Mouse (Mus musculus) limb, embryonic 15.5 days (tissue): ENCODE data around the gene Vim. TPM values are rescaled to one million over a fixed set of nuclear protein-coding genes. Genes with fewer than 3 reads are reported as not detected.

Experiments used
- ATAC-seq: fragments of 200-750 bp; cut with Nextera tagmentation; 2 replicates; pipeline ENCODE4 v1.8.0; 2017; ENCODE audit warnings: low read depth, moderate TSS enrichment; ENCODE audit not compliant: insufficient number of reproducible peaks, low FRiP score, low TSS enrichment
- H3K27ac ChIP-seq: fragments of 300-500 bp; sonication (generic); 2 replicates; pipeline ENCODE4 v1.5.1; 2015; ENCODE audit warnings: moderate library complexity, mild to moderate bottlenecking, inconsistent platforms
- H3K27me3 ChIP-seq: fragments of 300-500 bp; sonication (generic); 2 replicates; pipeline ENCODE4 v1.6.1; 2015; ENCODE audit warnings: inconsistent platforms
- H3K36me3 ChIP-seq: fragments of 300-500 bp; sonication (generic); 2 replicates; pipeline ENCODE4 v1.6.1; 2015; ENCODE audit warnings: inconsistent platforms
- H3K4me1 ChIP-seq: fragments of 300-500 bp; sonication (generic); 2 replicates; pipeline ENCODE4 v1.6.1; 2015; ENCODE audit warnings: inconsistent platforms
- H3K4me2 ChIP-seq: fragments of 300-500 bp; sonication (generic); 2 replicates; pipeline ENCODE4 v1.6.1; 2015; ENCODE audit warnings: mild to moderate bottlenecking, inconsistent platforms
- H3K4me3 ChIP-seq: fragments of 300-500 bp; sonication (generic); 2 replicates; pipeline ENCODE4 v1.5.1; 2015; ENCODE audit warnings: mild to moderate bottlenecking, inconsistent platforms
- H3K9ac ChIP-seq: fragments of 300-500 bp; sonication (generic); 2 replicates; pipeline ENCODE4 v1.6.1; 2015; ENCODE audit warnings: inconsistent platforms
- H3K9me3 ChIP-seq: fragments of 300-500 bp; sonication (generic); 2 replicates; pipeline ENCODE4 v1.6.1; 2016; ENCODE audit warnings: inconsistent platforms
- WGBS: fragments of 180-500 bp; shearing (Covaris S2); methylation state at CpG from one replicate; pipeline ENCODE4 v1.1.7; 2015; 5-methylcytosine and 5-hydroxymethylcytosine counted together
- polyA plus RNA-seq: library from polyadenylated mRNA; unstranded; fragments of >200 nt; fragmentation: Nextera tagmentation; extraction: Ambion mirVana; gene quantifications from 2 replicates; pipeline ENCODE4 v1.2.1, GENCODE M21; 2015

Gene Vim
- polyA plus RNA-seq, 1 experiment from 2014 or later, result 1,300 TPM

GRCm38 (mm10) chr2:13572101-13572553 lies 1.6 kb upstream of the Vim start:
- 35% methylated on average over 4 of the region's 4 CpGs for WGBS

GRCm38 (mm10) chr2:13572647-13573407 lies 900 bp upstream of the Vim start:
- WGBS, result 13% methylated on average over 12 of the region's 12 CpGs
- no peaks in the 10 kb centered on the region for H3K27me3 ChIP-seq
- peak overlapping the region; percentile 97 for H3K27ac ChIP-seq
- no peaks in the 10 kb centered on the region for H3K9me3 ChIP-seq
- H3K4me2 ChIP-seq, result peak overlapping the region; percentile 59
- H3K4me1 ChIP-seq, result peaks cover 20% of the 10 kb centered on the region
- peak overlapping the region; percentile 76 for H3K4me3 ChIP-seq
- H3K9ac ChIP-seq, result peak overlapping the region; percentile 42; the same call in 1 of the 2 replicates
- peaks cover 11% of the 10 kb centered on the region for H3K36me3 ChIP-seq
- ATAC-seq, result no peak

More at GRCm38 (mm10) chr2:13572101-13572553, 1.6 kb upstream of the Vim start:
- Histone ChIP-seq H3K4me2 (peak overlapping the region; percentile 59; the same call in 1 of the 2 replicates), H3K36me3 (peaks cover 7% of the 10 kb centered on the region), H3K4me1 (peaks cover 20% of the 10 kb centered on the region), H3K27me3 (no peaks in the 10 kb centered on the region), H3K9ac (no peak overlapping the region), H3K27ac (peak overlapping the region; percentile 97), H3K4me3 (no peak overlapping the region), H3K9me3 (no peaks in the 10 kb centered on the region)
- ATAC-seq, result no peak

- peaks cover 21% of the 10 kb centered on the region for H3K36me3 ChIP-seq
- H3K4me1 ChIP-seq, result peaks cover 28% of the 10 kb centered on the region
- peak overlapping the region; percentile 85 for H3K9ac ChIP-seq
- under 1% methylated on average over 46 of the region's 46 CpGs for WGBS
- H3K4me2 ChIP-seq, result peak overlapping the region; percentile 59
- ATAC-seq, result peak; percentile 92
- H3K9me3 ChIP-seq, result no peaks in the 10 kb centered on the region
- H3K4me3 ChIP-seq, result peak overlapping the region; percentile 76
- H3K27ac ChIP-seq, result peak overlapping the region; percentile 97
- no peaks in the 10 kb centered on the region for H3K27me3 ChIP-seq
Measured at GRCm38 (mm10) chr2:13574066-13574800, 506 bp downstream of the Vim start.

GRCm38 (mm10) chr2:13574801-13575150 lies 1.0 kb downstream of the Vim start:
- Histone ChIP-seq H3K36me3 (peaks cover 26% of the 10 kb centered on the region), H3K27ac (peak overlapping the region; percentile 97), H3K9ac (peak overlapping the region; percentile 85), H3K4me3 (peak overlapping the region; percentile 76), H3K4me1 (peaks cover 28% of the 10 kb centered on the region), H3K9me3 (no peaks in the 10 kb centered on the region), H3K4me2 (peak overlapping the region; percentile 59), H3K27me3 (no peaks in the 10 kb centered on the region)
- under 1% methylated on average over 21 of the region's 21 CpGs for WGBS
- ATAC-seq, result no peak

GRCm38 (mm10) chr2:13575287-13575801 lies 1.6 kb downstream of the Vim start:
- peak overlapping the region; percentile 97 for H3K27ac ChIP-seq
- WGBS, result under 1% methylated on average over 13 of the region's 13 CpGs
- no peaks in the 10 kb centered on the region for H3K27me3 ChIP-seq
- H3K9me3 ChIP-seq, result no peaks in the 10 kb centered on the region
- peaks cover 32% of the 10 kb centered on the region for H3K36me3 ChIP-seq
- H3K4me2 ChIP-seq, result peak overlapping the region; percentile 59
- peak overlapping the region; percentile 76 for H3K4me3 ChIP-seq
- no peak for ATAC-seq
- H3K9ac ChIP-seq, result peak overlapping the region; percentile 85
- H3K4me1 ChIP-seq, result peaks cover 28% of the 10 kb centered on the region

GRCm38 (mm10) chr2:13575926-13576325 lies 2.2 kb downstream of the Vim start:
- WGBS, result 10% methylated on average over 6 of the region's 6 CpGs
- H3K36me3 ChIP-seq, result peaks cover 38% of the 10 kb centered on the region
- ATAC-seq, result no peak
- no peaks in the 10 kb centered on the region for H3K27me3 ChIP-seq
- peaks cover 28% of the 10 kb centered on the region for H3K4me1 ChIP-seq
- peak overlapping the region; percentile 76 for H3K4me3 ChIP-seq
- H3K4me2 ChIP-seq, result peak overlapping the region; percentile 59
- peak overlapping the region; percentile 85; the same call in 1 of the 2 replicates for H3K9ac ChIP-seq
- H3K9me3 ChIP-seq, result no peaks in the 10 kb centered on the region
- peak overlapping the region; percentile 97 for H3K27ac ChIP-seq

- Histone ChIP-seq H3K27me3 (no peaks in the 10 kb centered on the region), H3K4me2 (peak overlapping the region; percentile 32), H3K4me3 (peak overlapping the region; percentile 13), H3K9me3 (no peaks in the 10 kb centered on the region), H3K27ac (no peak overlapping the region), H3K9ac (no peak overlapping the region), H3K4me1 (peaks cover 23% of the 10 kb centered on the region), H3K36me3 (peaks cover 51% of the 10 kb centered on the region)
- WGBS, result 96% methylated on average over 1 of the region's 1 CpGs
- no peak for ATAC-seq
Measured at GRCm38 (mm10) chr2:13577399-13577798, 3.7 kb downstream of the Vim start.

- peaks cover 58% of the 10 kb centered on the region for H3K36me3 ChIP-seq
- peaks cover 16% of the 10 kb centered on the region; the same call in 1 of the 2 replicates for H3K4me1 ChIP-seq
- H3K4me2 ChIP-seq, result 0 out of 2 replicates have a peak overlapping the region, but pooled peaks have one; percentile 2
- H3K27me3 ChIP-seq, result no peaks in the 10 kb centered on the region
- ATAC-seq, result no peak
- H3K27ac ChIP-seq, result no peak overlapping the region
- no peak overlapping the region for H3K9ac ChIP-seq
- WGBS, result 75% methylated on average over 14 of the region's 14 CpGs
- H3K9me3 ChIP-seq, result no peaks in the 10 kb centered on the region
- H3K4me3 ChIP-seq, result no peak overlapping the region
Measured at GRCm38 (mm10) chr2:13578473-13579152, 4.9 kb downstream of the Vim start.

- no peaks in the 10 kb centered on the region for H3K9me3 ChIP-seq
- H3K4me2 ChIP-seq, result no peak overlapping the region
- H3K9ac ChIP-seq, result no peak overlapping the region
- no peak overlapping the region for H3K4me3 ChIP-seq
- WGBS, result 94% methylated on average over 8 of the region's 8 CpGs
- no peak overlapping the region for H3K27ac ChIP-seq
- ATAC-seq, result no peak
- peaks cover 58% of the 10 kb centered on the region for H3K36me3 ChIP-seq
- H3K27me3 ChIP-seq, result no peaks in the 10 kb centered on the region
- H3K4me1 ChIP-seq, result peaks cover 16% of the 10 kb centered on the region; the same call in 1 of the 2 replicates
Measured at GRCm38 (mm10) chr2:13579315-13579714, 5.6 kb downstream of the Vim start.

GRCm38 (mm10) chr2:13579991-13580390 lies 6.3 kb downstream of the Vim start:
- H3K9ac ChIP-seq, result no peak overlapping the region
- no peaks in the 10 kb centered on the region for H3K27me3 ChIP-seq
- no peak overlapping the region for H3K4me2 ChIP-seq
- 66% methylated on average over 11 of the region's 11 CpGs for WGBS
- H3K9me3 ChIP-seq, result no peaks in the 10 kb centered on the region
- peaks cover 16% of the 10 kb centered on the region; the same call in 1 of the 2 replicates for H3K4me1 ChIP-seq
- ATAC-seq, result no peak
- no peak overlapping the region for H3K27ac ChIP-seq
- peaks cover 58% of the 10 kb centered on the region for H3K36me3 ChIP-seq
- no peak overlapping the region for H3K4me3 ChIP-seq

GRCm38 (mm10) chr2:13582184-13582583 lies 8.5 kb downstream of the Vim start:
- peaks cover 50% of the 10 kb centered on the region for H3K36me3 ChIP-seq
- no peak overlapping the region for H3K4me3 ChIP-seq
- peaks cover 8% of the 10 kb centered on the region; the same call in 1 of the 2 replicates for H3K4me1 ChIP-seq
- H3K9me3 ChIP-seq, result no peaks in the 10 kb centered on the region
- no peaks in the 10 kb centered on the region for H3K27me3 ChIP-seq
- 85% methylated on average over 3 of the region's 3 CpGs for whole genome bisulfite sequencing
- no peak overlapping the region for H3K9ac ChIP-seq
- H3K4me2 ChIP-seq, result no peak overlapping the region
- no peak for ATAC-seq
- no peak overlapping the region for H3K27ac ChIP-seq
